Mouse (Mus musculus): ENCODE results near the gene Manf. TPM values are rescaled to one million over a fixed set of nuclear protein-coding genes. Genes with fewer than 3 reads are reported as not detected.
A peak's percentile ranks its signal among the peaks of the same experiment; 100 is the strongest.

The Manf gene
- polyA plus RNA-seq, 1 experiment from 2014 or later, result 297 TPM

DNA sequence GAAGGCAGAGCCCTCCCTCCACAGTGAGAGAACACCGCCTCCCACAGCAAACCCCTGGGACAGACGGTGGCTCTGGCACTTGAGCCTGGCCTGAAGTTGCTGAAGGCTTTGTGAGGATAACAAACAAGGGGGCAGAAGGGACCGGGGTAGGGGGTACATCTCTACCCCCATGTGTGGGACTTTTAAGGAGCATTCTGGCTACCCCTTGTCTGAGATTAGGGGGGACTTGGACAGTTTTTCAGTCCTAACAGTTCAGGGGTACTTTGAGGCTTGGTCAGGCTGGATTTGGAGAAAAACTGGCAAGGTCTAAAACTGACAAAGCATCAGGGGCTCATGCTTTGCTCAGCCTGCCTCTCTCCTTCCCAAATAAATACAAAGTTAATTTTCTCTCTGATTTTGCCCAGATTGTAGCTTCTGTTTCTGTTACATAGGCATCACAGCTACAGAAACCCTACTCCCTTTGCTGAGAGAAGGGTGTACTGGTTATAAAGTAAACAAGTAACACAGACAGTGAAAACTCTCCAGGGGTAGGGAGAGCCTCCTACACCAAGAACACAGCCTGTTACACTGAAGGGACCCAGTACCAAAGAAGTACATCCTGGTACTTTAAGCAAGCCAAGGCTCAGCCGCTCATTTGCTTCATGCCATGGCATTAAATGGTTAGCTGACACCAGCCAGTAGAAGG is 10.6 kb downstream of the Manf start:
- H3K36me3 ChIP-seq, result peaks cover 95% of the 10 kb centered on the region
- DNase-seq (ENCODE audit: low spot score), result no peak
- H3K4me3 ChIP-seq, result no peak overlapping the region
- H3K9me3 ChIP-seq (replicated peaks), result no peaks in the 10 kb centered on the region
- H3K27ac ChIP-seq (replicated peaks), result no peak overlapping the region
- WGBS, result 68% methylated on average over 4 of the region's 4 CpGs
- H3K4me1 ChIP-seq, result peaks cover 55% of the 10 kb centered on the region
- H3K27me3 ChIP-seq (ENCODE audit: low read depth, poor library complexity, severe bottlenecking), result no peaks in the 10 kb centered on the region

DNA sequence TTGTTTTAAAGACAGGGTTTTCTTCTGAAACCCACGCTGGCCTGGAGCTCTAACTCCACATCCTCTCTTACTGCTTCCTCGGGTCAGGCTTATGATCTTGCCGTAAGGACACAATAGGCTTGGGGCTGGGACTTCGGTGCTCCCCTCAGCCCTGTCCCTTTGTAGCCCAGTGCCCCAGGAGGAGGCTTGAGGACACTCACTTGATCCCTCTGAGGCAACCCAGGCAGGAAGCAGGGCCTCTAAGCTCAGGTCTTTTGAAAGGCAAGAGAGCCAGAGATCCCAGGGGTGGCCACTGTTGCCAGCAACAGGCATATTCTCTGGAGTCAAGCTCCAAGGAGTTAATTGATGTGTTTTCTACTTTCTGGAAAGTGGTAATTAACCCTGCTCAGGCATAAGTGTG is 12.3 kb downstream of the Manf start:
- no peak overlapping the region for H3K27ac ChIP-seq (replicated peaks)
- no peaks in the 10 kb centered on the region for H3K9me3 ChIP-seq (replicated peaks)
- WGBS, result 64% methylated on average over 4 of the region's 4 CpGs
- peaks cover 40% of the 10 kb centered on the region for H3K4me1 ChIP-seq
- no peaks in the 10 kb centered on the region for H3K27me3 ChIP-seq (ENCODE audit: low read depth, poor library complexity, severe bottlenecking)
- no peak for DNase-seq (ENCODE audit: low spot score)
- H3K36me3 ChIP-seq, result peaks cover 99% of the 10 kb centered on the region
- H3K4me3 ChIP-seq, result no peak overlapping the region

- H3K27me3 ChIP-seq (ENCODE audit: low read depth, poor library complexity, severe bottlenecking), result no peaks in the 10 kb centered on the region
- no peak for DNase-seq (ENCODE audit: low spot score)
- H3K4me3 ChIP-seq, result no peak overlapping the region
- no peak overlapping the region for H3K27ac ChIP-seq (replicated peaks)
- peaks cover 12% of the 10 kb centered on the region for H3K4me1 ChIP-seq
- H3K36me3 ChIP-seq, result peaks cover 95% of the 10 kb centered on the region
- no peaks in the 10 kb centered on the region for H3K9me3 ChIP-seq (replicated peaks)
- WGBS, result 95% methylated on average over 3 of the region's 3 CpGs
These were observed 15.1 kb downstream of the Manf start for GRCm38 (mm10) chr9:106876666-106877065.

DNA sequence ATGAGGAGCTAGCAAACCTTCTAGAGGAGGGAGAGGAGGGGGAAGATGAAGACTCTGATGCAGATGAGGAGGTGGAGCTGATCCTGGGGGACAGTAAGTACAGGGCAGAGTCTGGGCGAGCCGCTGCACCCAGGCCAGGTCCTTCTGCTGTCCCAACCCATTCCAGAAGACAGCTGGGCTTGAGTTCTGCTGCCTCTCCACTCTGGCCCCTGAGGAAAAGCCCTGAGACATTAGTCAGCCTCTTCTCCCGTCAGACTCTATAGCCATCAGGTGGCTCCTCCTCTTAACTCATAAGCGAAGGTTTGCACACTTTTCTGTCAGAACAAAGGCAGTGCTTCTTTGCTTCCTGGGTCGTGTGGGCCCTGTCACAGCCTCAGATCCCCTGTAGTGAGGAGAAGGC is 17.6 kb downstream of the Manf start:
- peaks cover 87% of the 10 kb centered on the region for H3K36me3 ChIP-seq
- no peaks in the 10 kb centered on the region for H3K4me1 ChIP-seq
- H3K4me3 ChIP-seq, result no peak overlapping the region

GRCm38 (mm10) chr9:106858036-106858435 is 33.7 kb downstream of the Manf start:
- Histone ChIP-seq H3K4me3 (no peak overlapping the region), H3K4me1 (no peaks in the 10 kb centered on the region), H3K9me3 (replicated peaks) (no peaks in the 10 kb centered on the region), H3K36me3 (peaks cover 100% of the 10 kb centered on the region), H3K27ac (replicated peaks) (no peak overlapping the region), H3K27me3 (ENCODE audit: low read depth, poor library complexity, severe bottlenecking) (no peaks in the 10 kb centered on the region)
- no peak for DNase-seq (ENCODE audit: low spot score)
- WGBS, result 92% methylated on average over 11 of the region's 11 CpGs

More for the DNA sequence above, 17.6 kb downstream of the Manf start:
- no peaks in the 10 kb centered on the region for H3K9me3 ChIP-seq (replicated peaks)
- DNase-seq (ENCODE audit: low spot score), result no peak
- 84% methylated on average over 5 of the region's 5 CpGs for WGBS
- H3K27ac ChIP-seq (replicated peaks), result no peak overlapping the region
- H3K27me3 ChIP-seq (ENCODE audit: low read depth, poor library complexity, severe bottlenecking), result no peaks in the 10 kb centered on the region

GRCm38 (mm10) chr9:106856664-106857063 is 35.1 kb downstream of the Manf start:
- Histone ChIP-seq H3K36me3 (peaks cover 99% of the 10 kb centered on the region), H3K9me3 (replicated peaks) (no peaks in the 10 kb centered on the region), H3K4me1 (no peaks in the 10 kb centered on the region), H3K27me3 (ENCODE audit: low read depth, poor library complexity, severe bottlenecking) (no peaks in the 10 kb centered on the region), H3K27ac (replicated peaks) (no peak overlapping the region), H3K4me3 (no peak overlapping the region)
- 84% methylated on average over 3 of the region's 3 CpGs for WGBS
- DNase-seq (ENCODE audit: low spot score), result no peak

DNA sequence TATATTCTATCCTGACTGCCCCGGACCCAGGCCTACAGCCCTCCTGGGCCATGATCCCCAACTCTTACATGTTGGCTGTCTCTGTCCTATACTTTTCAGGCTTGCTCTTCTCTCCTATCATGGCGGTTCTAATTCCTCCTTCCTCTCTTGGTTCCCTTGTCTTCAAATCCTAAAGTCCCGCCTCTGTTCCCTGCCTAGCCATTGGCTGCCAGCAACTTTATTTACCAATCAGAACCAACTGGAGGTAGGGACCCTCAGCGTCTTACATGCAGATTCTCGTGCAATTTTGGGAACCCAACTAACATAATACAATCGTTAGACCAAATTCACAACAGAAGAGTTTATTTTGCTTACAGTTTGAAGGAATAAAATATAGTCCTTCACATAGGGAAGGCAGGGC is 49.0 kb downstream of the Manf start:
- Histone ChIP-seq H3K27me3 (ENCODE audit: low read depth, poor library complexity, severe bottlenecking) (no peaks in the 10 kb centered on the region), H3K9me3 (replicated peaks) (no peaks in the 10 kb centered on the region), H3K4me1 (no peaks in the 10 kb centered on the region), H3K4me3 (no peak overlapping the region), H3K27ac (replicated peaks) (no peak overlapping the region), H3K36me3 (peaks cover 96% of the 10 kb centered on the region)
- WGBS, result 91% methylated on average over 6 of the region's 6 CpGs
- DNase-seq (ENCODE audit: low spot score), result no peak

- Histone ChIP-seq H3K27ac (replicated peaks) (no peak overlapping the region), H3K9me3 (replicated peaks) (no peaks in the 10 kb centered on the region), H3K4me1 (no peaks in the 10 kb centered on the region), H3K4me3 (no peak overlapping the region), H3K27me3 (ENCODE audit: low read depth, poor library complexity, severe bottlenecking) (no peaks in the 10 kb centered on the region), H3K36me3 (peaks cover 100% of the 10 kb centered on the region)
- 93% methylated on average over 1 of the region's 1 CpGs for WGBS
- no peak for DNase-seq (ENCODE audit: low spot score)
These were observed 51.2 kb downstream of the Manf start for GRCm38 (mm10) chr9:106840569-106840968.

GRCm38 (mm10) chr9:106822381-106823104 is 69.2 kb downstream of the Manf start:
- H3K36me3 ChIP-seq, result peaks cover 16% of the 10 kb centered on the region; the same call in 1 of the 2 replicates
- H3K27ac ChIP-seq (replicated peaks), result peak overlapping the region; percentile 98
- DNase-seq (ENCODE audit: low spot score), result peak; percentile 84
- H3K27me3 ChIP-seq (ENCODE audit: low read depth, poor library complexity, severe bottlenecking), result no peaks in the 10 kb centered on the region
- H3K4me1 ChIP-seq, result peaks cover 6% of the 10 kb centered on the region
- H3K4me3 ChIP-seq, result peak overlapping the region; percentile 98
- H3K9me3 ChIP-seq (replicated peaks), result no peaks in the 10 kb centered on the region
- WGBS, result 5% methylated on average over 32 of the region's 32 CpGs

GRCm38 (mm10) chr9:106821618-106822380 is 70.0 kb downstream of the Manf start, which contains the start of gene Dcaf1:
Gene Dcaf1, plus strand, starts transcription at chr9:106821874.
- Histone ChIP-seq H3K9me3 (replicated peaks) (no peaks in the 10 kb centered on the region), H3K27ac (replicated peaks) (peak within 1 kb of the TSS; percentile 98), H3K27me3 (ENCODE audit: low read depth, poor library complexity, severe bottlenecking) (no peaks in the 10 kb centered on the region), H3K4me1 (peaks cover 6% of the 10 kb centered on the region), H3K4me3 (peak within 1 kb of the TSS; percentile 98), H3K36me3 (peaks cover 16% of the 10 kb centered on the region; the same call in 1 of the 2 replicates)
- DNase-seq (ENCODE audit: low spot score), result peak; percentile 95
- WGBS, result under 1% methylated on average over 71 of the region's 71 CpGs

GRCm38 (mm10) chr9:106821050-106821617 is 70.6 kb downstream of the Manf start:
- peaks cover 6% of the 10 kb centered on the region for H3K4me1 ChIP-seq
- H3K36me3 ChIP-seq, result peaks cover 15% of the 10 kb centered on the region; the same call in 1 of the 2 replicates
- H3K9me3 ChIP-seq (replicated peaks), result no peaks in the 10 kb centered on the region
- no peaks in the 10 kb centered on the region for H3K27me3 ChIP-seq (ENCODE audit: low read depth, poor library complexity, severe bottlenecking)
- peak overlapping the region; percentile 98 for H3K27ac ChIP-seq (replicated peaks)
- peak overlapping the region; percentile 98 for H3K4me3 ChIP-seq
- no peak for DNase-seq (ENCODE audit: low spot score)
- 55% methylated on average over 15 of the region's 15 CpGs for WGBS

GRCm38 (mm10) chr9:106819201-106819600 is 72.6 kb downstream of the Manf start:
- Histone ChIP-seq H3K9me3 (replicated peaks) (no peaks in the 10 kb centered on the region), H3K27ac (replicated peaks) (no peak overlapping the region), H3K4me1 (peaks cover 6% of the 10 kb centered on the region), H3K36me3 (peaks cover 2% of the 10 kb centered on the region; the same call in 1 of the 2 replicates), H3K27me3 (ENCODE audit: low read depth, poor library complexity, severe bottlenecking) (no peaks in the 10 kb centered on the region), H3K4me3 (no peak overlapping the region)
- DNase-seq (ENCODE audit: low spot score), result no peak
- 91% methylated on average over 1 of the region's 1 CpGs for WGBS

All from midbrain, embryonic 10.5 days (tissue).